Mouse (Mus musculus) lung, postnatal 4 days (tissue): ENCODE results near the gene Pde4d.

ENCODE experiments used
- DNase-seq, 2 experiments: peaks; one replicate each; pipeline ENCODE4 v3.0.0; 2021

Pde4d gene

GRCm38 (mm10) chr13:109727346-109727745 lies 1277.6 kb downstream of the Pde4d start:
- DNase-seq, result no peak

GRCm38 (mm10) chr13:109729612-109730011 lies 1279.9 kb downstream of the Pde4d start:
- no peak for DNase-seq

GRCm38 (mm10) chr13:109732655-109733376 lies 1283.1 kb downstream of the Pde4d start:
- DNase-seq, result no peak

- no peak for DNase-seq
These were observed 1286.7 kb downstream of the Pde4d start for GRCm38 (mm10) chr13:109736290-109737078.

- no peak for DNase-seq
These were observed 1296.7 kb downstream of the Pde4d start for GRCm38 (mm10) chr13:109746492-109746891.

GRCm38 (mm10) chr13:109752236-109752863 lies 1302.6 kb downstream of the Pde4d start:
- no peak for DNase-seq

- DNase-seq, result no peak
These were observed 1307.1 kb downstream of the Pde4d start for GRCm38 (mm10) chr13:109756854-109757253.

GRCm38 (mm10) chr13:109759201-109759600 lies 1309.5 kb downstream of the Pde4d start:
- peak; percentile 24 to 26 for DNase-seq

GRCm38 (mm10) chr13:109761081-109761480 lies 1311.3 kb downstream of the Pde4d start:
- DNase-seq, result no peak

GRCm38 (mm10) chr13:109774791-109775190 lies 1325.0 kb downstream of the Pde4d start:
- no peak for DNase-seq

- no peak for DNase-seq
These were observed 1325.4 kb downstream of the Pde4d start for GRCm38 (mm10) chr13:109775197-109775596.

GRCm38 (mm10) chr13:109776116-109776515 lies 1326.4 kb downstream of the Pde4d start:
- peak; percentile 88 to 94 for DNase-seq

GRCm38 (mm10) chr13:109776995-109777394 lies 1327.2 kb downstream of the Pde4d start:
- no peak for DNase-seq

GRCm38 (mm10) chr13:109777441-109777840 lies 1327.7 kb downstream of the Pde4d start:
- DNase-seq, result no peak

- DNase-seq, result no peak
These were observed 1328.6 kb downstream of the Pde4d start for GRCm38 (mm10) chr13:109778297-109778835.

GRCm38 (mm10) chr13:109781466-109781865 lies 1331.7 kb downstream of the Pde4d start:
- no peak for DNase-seq

- no peak for DNase-seq
These were observed 1338.9 kb downstream of the Pde4d start for GRCm38 (mm10) chr13:109788604-109789003.

- DNase-seq, result no peak
These were observed 1339.4 kb downstream of the Pde4d start for GRCm38 (mm10) chr13:109789151-109789550.

GRCm38 (mm10) chr13:109790045-109790715 lies 1340.4 kb downstream of the Pde4d start:
- peak; percentile 12 to 33 for DNase-seq

- no peak for DNase-seq
These were observed 1344.2 kb downstream of the Pde4d start for GRCm38 (mm10) chr13:109793918-109794317.

- DNase-seq, result no peak
These were observed 1348.9 kb downstream of the Pde4d start for GRCm38 (mm10) chr13:109798651-109799050.

GRCm38 (mm10) chr13:109802201-109802600 lies 1352.5 kb downstream of the Pde4d start:
- no peak for DNase-seq
